Mouse (Mus musculus): ENCODE measurements around the gene Ftsj1.

The Ftsj1 gene

DNA sequence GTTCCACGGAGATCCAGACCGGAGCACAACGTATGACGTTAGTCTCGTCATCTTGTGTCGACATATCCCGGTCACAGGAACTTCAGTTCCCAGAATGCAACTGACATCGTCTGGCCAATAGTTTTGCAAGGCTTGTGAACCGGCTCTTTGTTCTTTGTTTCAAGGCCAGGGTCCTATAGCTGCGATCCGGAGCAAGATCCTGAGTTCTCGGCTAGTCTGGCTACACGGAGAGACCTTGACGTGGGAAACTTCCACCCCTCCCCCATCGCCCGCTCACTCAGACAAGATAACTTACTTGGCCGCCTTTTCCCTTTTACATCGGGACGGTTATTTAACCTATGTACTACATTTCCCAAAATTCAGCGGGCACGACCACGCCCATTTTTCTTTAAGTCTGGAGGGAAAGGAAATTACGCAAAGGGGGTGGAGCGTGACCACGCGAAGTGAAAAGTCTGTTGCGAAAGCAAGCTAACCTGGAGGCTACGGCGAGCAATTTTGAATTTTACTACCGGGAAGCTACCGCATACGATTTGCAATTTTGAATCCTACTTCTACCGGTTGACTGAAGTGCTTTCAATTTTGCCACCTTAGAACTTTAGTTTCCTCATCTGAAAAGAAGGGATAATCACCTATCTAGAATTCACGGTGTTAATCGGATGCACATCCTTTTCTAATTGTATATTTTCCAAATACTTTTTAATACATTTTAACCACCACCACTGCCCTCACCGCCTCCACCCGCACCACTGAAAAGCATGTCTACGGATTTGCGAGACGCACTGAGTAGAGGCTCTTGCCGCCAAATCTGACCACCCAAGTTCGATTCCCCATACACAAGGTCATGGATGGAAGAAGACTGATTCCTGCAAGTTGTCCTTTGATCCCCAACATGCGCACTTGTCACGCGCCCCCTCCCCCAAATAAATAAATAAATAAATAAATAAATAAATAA is at the start of gene Ftsj1:
Gene Ftsj1 (minus strand): TSS at position 73 of the 952 bp plus-strand sequence.
- DNase-seq: peak; percentile 88

DNA sequence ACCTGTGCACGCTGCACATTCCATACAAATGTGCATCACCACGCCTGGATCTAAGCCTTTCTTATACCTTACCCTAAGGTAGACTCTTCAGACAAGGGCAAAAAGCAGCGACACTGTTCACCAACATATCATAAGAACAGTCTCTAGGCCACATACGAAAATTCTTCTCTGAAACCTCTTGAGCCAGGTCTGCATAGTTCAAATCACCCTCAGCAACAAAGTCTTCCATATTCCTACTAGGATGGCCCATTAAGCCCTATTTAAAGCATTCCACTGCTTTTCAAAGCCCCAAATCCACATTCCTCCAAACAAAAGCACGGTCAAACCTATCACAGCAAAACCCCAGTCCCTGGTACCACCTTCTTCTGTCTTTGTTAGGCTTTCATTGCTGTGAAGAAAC is 36.4 kb upstream of the Ftsj1 start:
- DNase-seq: no peak

DNA sequence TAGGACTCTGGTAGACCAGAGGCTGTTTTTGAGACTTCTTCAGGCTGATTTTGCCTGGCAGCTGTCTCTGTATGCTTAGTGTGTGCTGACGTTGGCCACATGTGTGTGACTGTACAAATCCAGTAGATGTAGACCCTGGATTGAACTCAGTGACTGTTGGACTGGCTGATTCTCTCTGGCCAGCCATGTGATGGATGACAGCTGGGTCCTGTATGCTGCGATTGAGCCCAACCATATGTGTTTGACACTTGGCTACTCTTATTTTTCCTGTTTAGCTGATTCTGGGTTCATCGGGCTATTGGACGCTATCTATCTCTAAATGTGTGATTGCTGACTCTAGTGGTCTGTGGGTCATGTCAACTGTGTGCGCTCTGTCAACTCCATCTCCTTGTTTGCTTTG is 21.9 kb upstream of the Ftsj1 start:
- peak; percentile 52 for DNase-seq

- no peak for DNase-seq
Observed at GRCm38 (mm10) chrX:8272000-8272399, 19.8 kb upstream of the Ftsj1 start.

- no peak for DNase-seq
Observed at GRCm38 (mm10) chrX:8271083-8271820, 19.0 kb upstream of the Ftsj1 start, which contains the start of gene Slc38a5. Gene Slc38a5, plus strand, starts transcription at chrX:8271133.

GRCm38 (mm10) chrX:8264222-8264621 is 12.0 kb upstream of the Ftsj1 start:
- DNase-seq: no peak

DNA sequence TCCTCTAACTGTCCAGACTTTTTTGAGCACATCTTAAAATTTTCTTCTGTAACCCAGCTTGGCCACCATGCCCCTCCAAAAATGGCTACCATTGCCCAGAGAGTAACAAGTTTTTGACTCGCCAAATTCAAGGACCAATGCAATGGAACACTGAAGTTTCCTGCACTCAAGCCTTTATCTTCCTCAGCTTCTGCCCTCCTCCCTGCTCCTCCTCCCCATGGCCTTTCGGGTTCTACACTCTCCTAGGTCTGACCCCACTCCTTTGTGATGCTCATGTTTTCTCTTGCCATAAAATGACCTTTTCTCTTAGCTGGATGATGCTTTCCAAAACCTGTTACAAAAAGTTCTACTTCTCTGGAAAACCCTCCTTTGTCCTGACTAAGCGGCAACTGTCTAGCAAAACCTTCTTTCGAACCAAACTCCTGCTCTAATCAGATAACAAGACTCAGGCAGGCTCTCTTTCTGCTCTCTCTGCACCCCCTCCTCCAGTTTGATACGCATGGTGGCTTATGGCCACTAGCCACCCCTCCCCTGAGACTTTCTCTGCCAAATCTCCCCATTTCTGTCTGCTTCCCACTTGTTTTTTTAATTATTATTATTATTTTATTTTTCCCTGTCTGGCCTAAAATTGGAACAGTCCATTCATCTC is 11.1 kb upstream of the Ftsj1 start:
- no peak for DNase-seq

- no peak for DNase-seq
Observed at GRCm38 (mm10) chrX:8259478-8259877, 7.3 kb upstream of the Ftsj1 start.

DNA sequence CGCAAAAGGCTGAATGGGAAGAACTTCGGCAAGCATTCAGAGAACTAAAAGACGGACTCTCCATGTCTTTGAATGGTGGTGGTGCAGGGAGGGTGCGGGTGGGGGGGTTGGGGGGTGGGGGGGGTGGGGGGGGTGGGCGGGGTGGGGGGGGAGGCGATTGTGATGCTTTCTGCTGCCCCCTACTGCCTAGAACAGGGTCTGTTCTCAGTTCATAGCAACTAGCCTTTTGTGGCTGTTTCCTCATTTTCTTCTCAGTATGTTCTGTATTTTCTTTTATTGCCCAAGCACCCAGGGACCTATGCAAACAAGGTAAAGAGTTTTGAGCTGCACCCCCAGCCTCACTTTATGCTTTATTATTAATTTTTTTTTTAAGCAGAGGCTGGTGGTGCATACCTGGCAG is 3.6 kb upstream of the Ftsj1 start:
- no peak for DNase-seq

- DNase-seq: peak; percentile 28
Observed at GRCm38 (mm10) chrX:8253711-8254110, 1.5 kb upstream of the Ftsj1 start.

GRCm38 (mm10) chrX:8251789-8252333 is 345 bp downstream of the Ftsj1 start:
- no peak for DNase-seq

- no peak for DNase-seq
Observed at GRCm38 (mm10) chrX:8248542-8249120, 3.6 kb downstream of the Ftsj1 start.

DNA sequence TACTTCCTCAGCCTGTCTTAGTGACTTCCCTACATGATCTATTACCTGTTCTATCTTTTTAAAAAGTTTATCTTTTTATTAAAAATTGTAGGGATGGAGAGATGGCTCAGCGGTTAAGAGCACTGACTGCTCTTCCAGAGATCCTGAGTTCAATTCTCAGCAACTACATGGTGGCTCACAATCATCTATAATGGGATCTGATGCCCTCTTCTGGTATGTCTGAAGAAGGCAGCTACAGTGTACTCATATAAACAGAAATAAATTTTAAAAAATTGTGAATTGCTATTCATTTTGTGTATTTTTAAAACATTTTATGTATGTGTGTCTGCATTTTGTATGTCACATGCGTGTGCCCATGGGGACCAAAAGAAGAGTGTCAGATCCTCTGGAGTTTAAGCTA is 4.5 kb downstream of the Ftsj1 start:
- no peak for DNase-seq

DNA sequence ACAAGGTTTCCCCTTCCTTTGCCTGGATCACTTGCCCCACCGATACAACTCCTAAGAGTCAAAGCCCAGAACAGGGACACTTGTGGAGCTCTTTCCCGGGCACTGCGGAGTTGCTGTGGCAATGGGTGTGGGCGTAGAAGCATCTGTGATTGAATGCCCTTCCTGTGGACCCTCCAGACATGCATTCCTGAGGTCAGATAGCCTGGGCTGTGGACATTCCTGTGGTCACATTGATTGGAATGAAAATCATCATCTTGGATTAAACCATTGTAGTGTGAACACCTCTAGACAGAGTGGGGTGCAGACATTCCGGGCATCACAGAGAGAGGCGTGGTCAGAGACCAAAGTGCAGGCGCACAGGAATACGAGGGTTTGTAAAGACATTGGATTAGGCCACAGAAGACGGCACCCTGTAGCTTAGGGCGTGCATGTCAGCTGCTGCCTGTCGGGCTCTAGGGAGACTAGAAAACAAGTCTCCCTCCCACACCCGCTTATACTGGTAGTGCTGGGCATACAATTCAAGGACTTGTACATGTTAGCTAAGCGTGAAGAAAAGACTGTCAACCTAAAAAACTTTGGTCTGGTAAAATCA is 13.3 kb downstream of the Ftsj1 start:
- DNase-seq: no peak

- DNase-seq: no peak
Observed at GRCm38 (mm10) chrX:8236704-8237103, 15.5 kb downstream of the Ftsj1 start.

GRCm38 (mm10) chrX:8233602-8234001 is 18.6 kb downstream of the Ftsj1 start:
- no peak for DNase-seq

- DNase-seq: no peak
Observed at GRCm38 (mm10) chrX:8230272-8230671, 21.9 kb downstream of the Ftsj1 start.

GRCm38 (mm10) chrX:8223473-8223872 is 28.7 kb downstream of the Ftsj1 start:
- DNase-seq: no peak

DNA sequence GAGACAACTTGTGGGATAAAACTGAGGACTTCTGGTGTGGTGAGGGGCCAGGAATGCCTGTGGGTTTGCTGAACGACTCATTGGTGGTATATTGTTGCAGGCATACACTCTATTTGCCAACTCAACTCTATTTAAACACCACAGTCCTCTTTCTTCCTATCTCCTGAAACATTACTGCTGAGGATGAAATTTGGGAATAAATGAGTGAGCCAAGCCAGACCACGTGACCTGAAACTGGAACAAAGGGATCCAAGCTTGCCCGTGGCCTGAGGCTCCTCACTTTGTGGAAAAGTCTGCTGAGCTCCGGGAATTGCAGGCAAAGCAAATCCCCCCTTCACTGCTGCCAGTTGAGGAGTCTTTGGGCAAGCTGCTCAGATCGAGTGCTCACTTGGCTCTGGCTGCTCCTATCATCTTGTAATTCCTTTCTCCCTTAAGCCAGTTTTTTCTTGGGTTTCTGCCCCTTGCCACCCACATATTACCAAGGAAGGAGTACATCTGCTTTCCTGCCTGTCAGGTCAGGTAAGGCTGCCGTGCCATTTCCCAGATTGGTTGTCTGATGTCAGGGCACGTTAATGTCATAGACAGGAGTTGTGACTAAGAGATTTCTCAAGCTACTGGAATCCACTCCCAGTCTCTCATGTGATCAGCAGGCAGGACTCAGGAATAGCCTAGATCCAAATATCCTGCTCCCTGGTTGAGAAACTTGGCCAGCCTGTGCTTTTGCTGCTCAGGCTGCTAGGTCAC is 29.4 kb downstream of the Ftsj1 start:
- no peak for DNase-seq

DNA sequence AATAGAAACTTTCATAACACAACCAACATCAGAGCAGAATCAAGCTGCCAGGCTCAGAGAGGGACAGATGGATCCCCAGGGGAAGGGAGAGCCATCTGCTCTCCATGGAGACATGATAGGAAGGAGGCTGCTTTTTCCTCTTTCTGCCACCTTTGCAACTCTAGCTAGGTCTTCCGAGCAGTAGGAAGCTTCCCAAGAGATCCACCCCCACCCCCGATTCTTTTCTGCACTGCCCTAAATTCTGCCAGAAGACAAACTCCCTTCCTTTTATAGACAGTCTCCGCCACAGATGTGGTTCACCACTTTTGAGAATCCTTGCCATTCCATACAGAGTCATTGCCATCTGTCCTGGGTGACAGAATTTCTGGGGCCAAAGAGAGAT is 29.9 kb downstream of the Ftsj1 start:
- no peak for DNase-seq

DNA sequence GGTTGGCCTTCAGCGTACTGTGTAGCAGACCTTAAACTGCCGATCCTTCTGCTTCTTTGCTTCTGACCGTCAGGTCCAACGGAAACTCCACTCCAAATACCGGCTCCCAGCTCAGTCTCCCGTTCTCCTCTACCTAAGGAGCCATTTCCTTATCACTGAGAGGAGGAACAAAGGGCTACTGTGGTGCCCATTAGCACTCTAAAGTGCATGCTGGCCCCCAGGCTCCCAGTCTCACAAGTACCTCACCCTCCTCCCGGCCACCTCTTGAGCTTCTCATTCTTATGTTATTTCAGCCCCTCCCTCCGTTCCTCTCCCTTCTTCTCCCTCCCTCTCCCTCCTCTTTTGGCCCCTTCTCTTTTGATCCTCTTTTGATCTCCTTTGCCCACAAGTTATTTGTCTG is 32.6 kb downstream of the Ftsj1 start:
- no peak for DNase-seq

- DNase-seq: no peak
Observed at GRCm38 (mm10) chrX:8218114-8218513, 34.1 kb downstream of the Ftsj1 start.

All from kidney, postnatal 14 days (tissue).